Mouse (Mus musculus) central nervous system, embryonic 11.5 days (tissue): ENCODE measurements around the gene Olfr1048. TPM values are rescaled to one million over a fixed set of nuclear protein-coding genes. Genes with fewer than 3 reads are reported as not detected.

Source experiments
- polyA plus RNA-seq: library from polyadenylated mRNA; depleted of rRNA; stranded (reverse); fragments of >200 nt; gene quantifications from 2 replicates; pipeline ENCODE4 v1.2.3, GENCODE M21; 2012; rRNA removed

The Olfr1048 gene
- polyA plus RNA-seq, result not detected in 2 replicates

DNA sequence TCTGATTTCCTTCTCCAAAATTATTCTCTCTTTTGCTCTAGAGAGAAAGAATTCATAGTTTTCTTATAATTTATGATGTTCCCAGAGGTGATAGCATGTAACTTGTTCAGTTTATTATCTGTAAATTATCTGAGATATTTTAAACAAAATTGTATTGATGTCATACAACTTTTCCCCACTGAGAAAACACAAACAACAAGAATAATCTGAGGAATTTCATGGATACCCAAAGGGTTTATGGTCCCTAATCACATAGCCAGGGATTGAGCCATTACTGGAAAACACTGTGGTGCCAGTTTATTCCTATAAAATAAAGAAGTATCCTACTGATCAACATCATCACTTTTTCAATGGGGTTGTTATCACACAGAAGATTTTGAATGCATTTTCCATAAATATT lies at the start of gene Olfr1048:
Olfr1048 (minus strand) TSS at position 101 of the 400 bp plus-strand sequence.

DNA sequence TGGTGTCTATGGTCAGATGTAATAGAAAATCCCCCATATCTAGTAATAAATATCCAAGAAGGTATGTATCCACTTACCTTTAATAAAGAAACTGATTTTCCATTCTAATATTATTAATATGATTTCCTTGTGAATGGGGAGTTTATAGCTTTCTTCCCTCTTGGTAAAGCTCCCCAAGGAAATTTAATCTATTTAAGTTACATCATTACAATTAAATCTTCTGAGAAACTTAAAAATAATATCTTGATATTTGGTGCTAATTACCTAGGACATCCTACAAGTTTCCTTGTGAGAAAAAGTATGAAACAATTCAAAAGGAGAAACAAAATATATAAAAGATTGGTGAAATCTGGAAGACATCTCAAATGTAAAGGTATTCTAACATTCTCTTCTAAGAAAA lies 38.9 kb upstream of the Olfr1048 start, which contains the start of gene Olfr1051:
Olfr1051 (minus strand) TSS at position 101 of the 400 bp plus-strand sequence.

DNA sequence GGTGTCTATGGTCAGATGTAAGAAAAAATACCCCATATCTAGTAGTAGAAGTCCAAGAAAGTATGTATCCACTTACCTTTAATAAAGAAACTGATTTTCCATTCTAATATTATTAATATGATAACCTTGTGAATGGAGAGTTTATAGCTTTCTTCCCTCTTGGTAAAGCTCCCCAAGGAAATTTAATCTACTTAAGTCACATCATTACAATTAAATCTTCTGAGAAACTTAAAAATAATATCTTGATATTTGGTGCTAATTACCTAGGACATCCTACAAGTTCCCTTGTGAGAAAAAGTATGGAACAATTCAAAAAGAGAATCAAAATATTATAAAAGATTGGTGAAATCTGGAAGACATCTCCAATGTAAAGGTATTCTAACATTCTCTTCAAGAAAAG lies 18.1 kb upstream of the Olfr1048 start, which contains the start of gene Olfr1049:
Olfr1049 (minus strand) TSS at position 101 of the 400 bp plus-strand sequence.

DNA sequence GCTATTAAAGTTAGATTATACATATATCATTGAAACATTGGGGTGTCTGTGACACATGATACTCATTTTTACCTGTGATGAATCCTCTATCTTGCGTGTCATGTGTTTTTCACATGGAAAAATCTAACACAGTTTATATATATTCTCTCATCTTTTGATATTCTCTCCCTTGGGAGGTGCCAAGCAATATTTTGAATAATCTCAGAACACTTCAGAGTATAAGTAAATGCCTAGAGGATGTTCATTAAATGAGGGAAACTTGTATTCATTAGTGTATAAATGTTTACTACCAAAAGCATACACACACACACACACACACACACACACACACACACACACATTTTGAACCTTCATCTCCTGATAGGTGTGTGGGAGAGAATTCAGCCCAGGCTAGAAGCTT lies 8.8 kb downstream of the Olfr1048 start, which contains the start of gene Olfr1047:
Olfr1047 (minus strand) TSS at position 101 of the 400 bp plus-strand sequence.

DNA sequence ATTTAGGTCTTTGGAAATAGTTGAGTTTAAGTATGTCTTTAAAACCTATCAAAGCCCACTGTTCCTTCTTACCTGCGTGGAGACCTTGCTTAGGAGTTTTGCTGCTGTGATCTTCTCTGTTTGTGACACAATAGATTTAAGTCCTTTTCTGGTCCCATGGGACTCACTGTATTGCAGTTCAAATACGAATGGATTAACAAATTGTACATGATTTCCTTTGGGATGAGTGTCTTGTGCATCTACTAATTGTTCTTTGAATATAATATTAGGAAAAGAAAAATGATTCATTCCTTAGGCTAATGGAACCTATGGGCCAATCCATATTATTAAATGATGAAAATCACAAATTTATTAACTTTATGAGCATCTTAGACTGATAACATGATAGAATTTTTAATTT lies 20.9 kb downstream of the Olfr1048 start, which contains the start of gene Olfr1046:
Olfr1046 (minus strand) TSS at position 101 of the 400 bp plus-strand sequence.

DNA sequence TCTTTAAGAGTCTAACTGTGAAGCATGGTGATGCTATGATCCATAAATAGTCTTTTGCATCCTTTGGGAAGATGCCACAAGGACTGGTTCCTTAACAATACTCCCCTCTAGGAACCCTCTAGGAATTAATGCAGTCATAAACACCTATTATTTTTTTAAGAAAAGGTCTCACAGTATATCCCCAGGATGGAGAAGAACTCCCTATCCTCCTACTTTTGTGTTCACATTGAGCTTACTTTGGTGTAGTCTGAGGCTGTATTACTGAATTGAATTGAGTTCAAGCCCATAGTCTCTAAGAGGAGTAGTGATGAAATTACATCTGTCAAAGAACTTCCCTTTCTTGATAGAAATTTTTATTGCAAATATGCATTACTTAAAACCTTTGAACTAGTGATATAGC lies 37.2 kb downstream of the Olfr1048 start, which contains the start of gene Olfr1045:
Olfr1045 (minus strand) TSS at position 101 of the 400 bp plus-strand sequence.

DNA sequence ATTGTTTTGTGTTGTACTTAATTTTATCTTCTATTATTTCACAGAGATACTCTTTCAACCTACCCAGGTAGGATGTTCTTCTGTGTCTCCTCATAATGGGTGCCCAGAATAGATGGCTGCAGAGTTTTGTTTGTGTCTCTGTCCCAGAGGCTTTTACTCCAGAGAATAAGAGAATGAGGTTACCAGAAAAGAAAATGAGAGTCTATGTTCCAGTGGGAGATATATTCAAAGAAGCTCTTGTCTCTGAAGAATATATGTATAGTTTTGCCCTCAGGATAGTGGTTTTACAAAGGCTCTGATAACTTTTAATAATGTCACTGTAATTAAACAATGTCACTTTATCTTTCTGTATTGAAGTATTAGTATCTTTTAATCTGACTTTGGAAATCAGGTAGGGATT lies 54.5 kb downstream of the Olfr1048 start, which contains the start of gene Olfr52:
Olfr52 (minus strand) TSS at position 101 of the 400 bp plus-strand sequence.

Other genes starting within 250 kb of the Olfr1048 start
- gene Olfr1031, start 250.0 kb downstream of the Olfr1048 start, polyA plus RNA-seq, result not detected in 2 replicates
- not detected in 2 replicates for gene Olfr1032, start 234.7 kb downstream of the Olfr1048 start, polyA plus RNA-seq
- 0.06 and 0.14 TPM in 2 replicates for gene Olfr1033, start 219.7 kb downstream of the Olfr1048 start, polyA plus RNA-seq
- gene Olfr1034, start 194.4 kb downstream of the Olfr1048 start, polyA plus RNA-seq, result 0.05 TPM in 1 of 2 replicates, not detected in the other
- not detected in 2 replicates for gene Olfr1036, start 166.3 kb downstream of the Olfr1048 start, polyA plus RNA-seq
- not detected in 2 replicates for gene Olfr1037, start 152.9 kb downstream of the Olfr1048 start, polyA plus RNA-seq
- not detected in 2 replicates for gene Olfr1039, start 104.4 kb downstream of the Olfr1048 start, polyA plus RNA-seq
- gene Olfr1040, start 93.6 kb downstream of the Olfr1048 start, polyA plus RNA-seq, result not detected in 2 replicates
- gene Olfr1042, start 78.5 kb downstream of the Olfr1048 start, polyA plus RNA-seq, result not detected in 2 replicates
- not detected in 2 replicates for gene Olfr1043, start 72.8 kb downstream of the Olfr1048 start, polyA plus RNA-seq
- not detected in 2 replicates for gene Olfr1044, start 62.5 kb downstream of the Olfr1048 start, polyA plus RNA-seq
- gene Olfr52, start 54.6 kb downstream of the Olfr1048 start, polyA plus RNA-seq, result not detected in 2 replicates
- not detected in 2 replicates for gene Olfr1045, start 37.3 kb downstream of the Olfr1048 start, polyA plus RNA-seq
- gene Olfr1046, start 21.0 kb downstream of the Olfr1048 start, polyA plus RNA-seq, result not detected in 2 replicates
- not detected in 2 replicates for gene Olfr1047, start 8.9 kb downstream of the Olfr1048 start, polyA plus RNA-seq
- not detected in 2 replicates for gene Olfr1049, start 18.0 kb upstream of the Olfr1048 start, polyA plus RNA-seq
- not detected in 2 replicates for gene Olfr1051, start 38.8 kb upstream of the Olfr1048 start, polyA plus RNA-seq
- gene Olfr1052, start 52.2 kb upstream of the Olfr1048 start, polyA plus RNA-seq, result not detected in 2 replicates
- gene Olfr1053, start 75.0 kb upstream of the Olfr1048 start, polyA plus RNA-seq, result not detected in 2 replicates
- not detected in 2 replicates for gene Olfr1054, start 95.1 kb upstream of the Olfr1048 start, polyA plus RNA-seq
- not detected in 2 replicates for gene Olfr1055, start 110.0 kb upstream of the Olfr1048 start, polyA plus RNA-seq
- not detected in 2 replicates for gene Olfr1056, start 122.2 kb upstream of the Olfr1048 start, polyA plus RNA-seq
- not detected in 2 replicates for gene Olfr1057, start 138.1 kb upstream of the Olfr1048 start, polyA plus RNA-seq
- gene Olfr1058, start 148.3 kb upstream of the Olfr1048 start, polyA plus RNA-seq, result not detected in 2 replicates
- not detected in 2 replicates for gene Olfr1061, start 173.8 kb upstream of the Olfr1048 start, polyA plus RNA-seq
- gene Olfr1062, start 186.5 kb upstream of the Olfr1048 start, polyA plus RNA-seq, result not detected in 2 replicates
- gene Olfr1065, start 210.3 kb upstream of the Olfr1048 start, polyA plus RNA-seq, result not detected in 2 replicates
- gene Olfr1066, start 216.0 kb upstream of the Olfr1048 start, polyA plus RNA-seq, result not detected in 2 replicates
- not detected in 2 replicates for gene Olfr228, start 247.1 kb upstream of the Olfr1048 start, polyA plus RNA-seq